In the genomic region with DNA sequence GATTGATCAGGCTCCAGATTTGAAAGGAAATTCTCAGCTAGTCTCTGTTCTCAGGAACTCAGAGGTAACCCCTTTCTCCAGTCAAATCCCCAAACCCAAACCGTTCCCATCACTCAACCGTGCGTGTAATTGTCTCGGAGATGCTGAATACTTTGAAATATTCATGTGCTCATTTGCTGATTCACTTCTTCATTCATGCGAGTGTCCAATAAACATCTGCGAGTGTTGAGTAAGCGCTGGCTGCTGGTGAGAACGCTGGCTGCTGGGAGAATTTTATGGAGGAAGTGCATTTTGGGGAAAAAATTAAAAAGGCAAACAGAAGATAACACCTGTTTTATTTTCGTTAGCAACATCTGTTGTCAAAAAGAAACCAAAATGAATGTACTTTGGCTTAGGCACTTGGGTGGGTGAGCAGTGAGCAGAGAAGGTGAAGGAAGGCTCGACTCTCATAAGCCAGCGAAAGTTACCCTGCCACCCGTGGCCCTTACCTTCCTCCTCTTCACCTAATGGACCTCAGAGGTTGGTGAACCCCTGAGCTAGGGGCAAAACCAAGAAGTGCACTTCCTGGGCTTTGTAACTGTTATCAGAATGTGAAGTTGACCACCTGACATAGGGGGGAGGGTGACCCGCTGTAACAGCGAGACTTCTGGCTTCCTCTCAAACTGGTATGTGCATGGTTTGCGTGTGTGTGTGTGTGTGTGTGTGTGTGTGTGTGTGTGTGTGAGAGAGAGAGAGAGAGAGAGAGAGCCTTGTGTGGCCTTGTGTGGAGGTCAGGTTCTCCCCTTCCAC, we compare ENCODE assay signal across 13 mouse cellular contexts.
DNase-seq lines count a peak whose midpoint lies in the region.
"Had no signal": no experiment of that assay in that cellular context is flagged by ENCODE, and none has a peak within 500 bp of the region (broad histone marks: within the 10 kb centered on the region; RNA-seq: fewer than 3 reads in every experiment).

No protein-coding gene starts in this region.

- peak; percentile 44 for DNase-seq in right cerebral cortex, adult 18-20 months
- no peak for DNase-seq in right cerebral cortex, postnatal 14 days
- DNase-seq in induced T-regulatory cell, adult 2 months (ENCODE audit: low read depth): peak; percentile 24
- peak; percentile 28 for DNase-seq in retina, embryonic 14.5 days (ENCODE audit: low spot score)
- no peak for DNase-seq in cerebellum, postnatal 25 days
- no peak for DNase-seq in layer of hippocampus, adult 9-11 months
- DNase-seq in adrenal gland, postnatal 4 days (ENCODE audit: low spot score in 2 of 2): no peak
- no peak for DNase-seq in cerebellum, postnatal 36 days
- DNase-seq: adrenal gland, adult 2 months; cerebellum, adult 9-11 months; gastrocnemius, adult 2 months; kidney, adult 11 months; spleen, adult 18-20 months had no signal

Comparison
In these comparisons a context has a peak if more than half of its experiments do, and no peak if none do; other contexts are left out.
1. DNase-seq: peak in right cerebral cortex, adult 18-20 months (single experiment), induced T-regulatory cell, adult 2 months (single experiment) and retina, embryonic 14.5 days (single experiment); none in right cerebral cortex, postnatal 14 days (single experiment), cerebellum, postnatal 25 days (0 of 2), layer of hippocampus, adult 9-11 months (single experiment), adrenal gland, postnatal 4 days (0 of 2) and cerebellum, postnatal 36 days (0 of 2).